Mouse (Mus musculus) megakaryocyte, embryonic 14.5 days (primary cell): ENCODE results near the gene Cachd1. TPM values are rescaled to one million over a fixed set of nuclear protein-coding genes. Genes with fewer than 3 reads are reported as not detected.

ENCODE experiments used
- H3K27me3 ChIP-seq: replicated peaks from 2 replicates; pipeline ENCODE3; 2012; ENCODE audit warnings: inconsistent platforms
- H3K36me3 ChIP-seq: replicated peaks from 2 replicates; pipeline ENCODE3; 2012; ENCODE audit warnings: low read length, inconsistent platforms, mixed read lengths
- H3K4me1 ChIP-seq: 2 replicates; pipeline ENCODE4 v1.6.1; 2012; ENCODE audit warnings: inconsistent platforms
- H3K4me3 ChIP-seq: replicated peaks from 2 replicates; pipeline ENCODE3; 2012; ENCODE audit warnings: moderate library complexity, mild to moderate bottlenecking, inconsistent platforms
- H3K9me3 ChIP-seq: 2 replicates; pipeline ENCODE4 v1.6.1; 2012; ENCODE audit warnings: inconsistent platforms
- FLI1 ChIP-seq: IDR thresholded peaks from 2 replicates; pipeline ENCODE4 v1.6.1; 2012; ENCODE audit warnings: low read length, inconsistent platforms, mixed read lengths
- GATA1 ChIP-seq: IDR thresholded peaks from 3 replicates; pipeline ENCODE4 v1.6.1; 2012; ENCODE audit warnings: mixed read lengths, low read length, inconsistent platforms, borderline replicate concordance
- polyA plus RNA-seq: library from polyadenylated mRNA; stranded (reverse); fragments of >175 nt; gene quantifications from 2 replicates; pipeline ENCODE4 v1.2.3, GENCODE M21; 2012; ENCODE audit warnings: low replicate concordance; ENCODE audit not compliant: insufficient read depth

Cachd1 gene
- polyA plus RNA-seq, 1 experiment, result 1.3 TPM

- no peaks in the 10 kb centered on the region for H3K4me1 ChIP-seq
- H3K36me3 ChIP-seq, result no peaks in the 10 kb centered on the region
- no peak overlapping the region for H3K4me3 ChIP-seq
- TF ChIP-seq FLI1, result no peak
- no peak for TF ChIP-seq GATA1
- no peaks in the 10 kb centered on the region for H3K27me3 ChIP-seq
- 0 out of 2 replicates have a peak, but pooled peaks cover 3% of the 10 kb centered on the region for H3K9me3 ChIP-seq
These were observed 10.7 kb downstream of the Cachd1 start for GRCm38 (mm10) chr4:100787201-100787600.

- Histone ChIP-seq H3K36me3 (no peaks in the 10 kb centered on the region), H3K4me1 (no peaks in the 10 kb centered on the region), H3K9me3 (no peaks in the 10 kb centered on the region), H3K4me3 (no peak overlapping the region), H3K27me3 (no peaks in the 10 kb centered on the region)
- no peak for TF ChIP-seq GATA1
- TF ChIP-seq FLI1, result no peak
These were observed 13.7 kb downstream of the Cachd1 start for GRCm38 (mm10) chr4:100790176-100790575.

- no peaks in the 10 kb centered on the region for H3K27me3 ChIP-seq
- TF ChIP-seq GATA1, result no peak
- no peak for TF ChIP-seq FLI1
These were observed 16.7 kb downstream of the Cachd1 start for GRCm38 (mm10) chr4:100793147-100793546.

GRCm38 (mm10) chr4:100795523-100795922 is 19.0 kb downstream of the Cachd1 start:
- Histone ChIP-seq H3K4me1 (no peaks in the 10 kb centered on the region), H3K27me3 (no peaks in the 10 kb centered on the region), H3K9me3 (no peaks in the 10 kb centered on the region), H3K36me3 (no peaks in the 10 kb centered on the region), H3K4me3 (no peak overlapping the region)
- TF ChIP-seq GATA1, result no peak

More at GRCm38 (mm10) chr4:100793147-100793546, 16.7 kb downstream of the Cachd1 start:
- Histone ChIP-seq H3K9me3 (no peaks in the 10 kb centered on the region), H3K36me3 (no peaks in the 10 kb centered on the region), H3K4me1 (no peaks in the 10 kb centered on the region), H3K4me3 (no peak overlapping the region)

GRCm38 (mm10) chr4:100800730-100801442 is 24.4 kb downstream of the Cachd1 start:
- no peaks in the 10 kb centered on the region for H3K27me3 ChIP-seq
- no peaks in the 10 kb centered on the region for H3K36me3 ChIP-seq
- TF ChIP-seq FLI1, result no peak
- TF ChIP-seq GATA1, result no peak

GRCm38 (mm10) chr4:100801443-100801786 is 24.9 kb downstream of the Cachd1 start:
- Histone ChIP-seq H3K9me3 (no peaks in the 10 kb centered on the region), H3K4me3 (no peak overlapping the region), H3K27me3 (no peaks in the 10 kb centered on the region), H3K36me3 (no peaks in the 10 kb centered on the region), H3K4me1 (no peaks in the 10 kb centered on the region)
- TF ChIP-seq FLI1, result no peak

More at GRCm38 (mm10) chr4:100800730-100801442, 24.4 kb downstream of the Cachd1 start:
- H3K4me3 ChIP-seq, result no peak overlapping the region
- H3K9me3 ChIP-seq, result no peaks in the 10 kb centered on the region
- H3K4me1 ChIP-seq, result no peaks in the 10 kb centered on the region

GRCm38 (mm10) chr4:100811057-100811695 is 34.7 kb downstream of the Cachd1 start:
- no peak for TF ChIP-seq GATA1
- no peak for TF ChIP-seq FLI1

GRCm38 (mm10) chr4:100811802-100812510 is 35.5 kb downstream of the Cachd1 start:
- Histone ChIP-seq H3K4me3 (no peak overlapping the region), H3K9me3 (no peaks in the 10 kb centered on the region), H3K36me3 (no peaks in the 10 kb centered on the region), H3K27me3 (no peaks in the 10 kb centered on the region), H3K4me1 (no peaks in the 10 kb centered on the region)
- no peak for TF ChIP-seq FLI1
- TF ChIP-seq GATA1, result no peak

More at GRCm38 (mm10) chr4:100811057-100811695, 34.7 kb downstream of the Cachd1 start:
- Histone ChIP-seq H3K36me3 (no peaks in the 10 kb centered on the region), H3K9me3 (no peaks in the 10 kb centered on the region), H3K27me3 (no peaks in the 10 kb centered on the region), H3K4me1 (no peaks in the 10 kb centered on the region), H3K4me3 (no peak overlapping the region)

GRCm38 (mm10) chr4:100813767-100814461 is 37.4 kb downstream of the Cachd1 start:
- no peak for TF ChIP-seq FLI1
- no peak for TF ChIP-seq GATA1

GRCm38 (mm10) chr4:100819238-100819637 is 42.8 kb downstream of the Cachd1 start:
- no peak overlapping the region for H3K4me3 ChIP-seq

More at GRCm38 (mm10) chr4:100813767-100814461, 37.4 kb downstream of the Cachd1 start:
- Histone ChIP-seq H3K36me3 (no peaks in the 10 kb centered on the region), H3K4me1 (no peaks in the 10 kb centered on the region), H3K27me3 (no peaks in the 10 kb centered on the region), H3K4me3 (no peak overlapping the region), H3K9me3 (no peaks in the 10 kb centered on the region)

More at GRCm38 (mm10) chr4:100819238-100819637, 42.8 kb downstream of the Cachd1 start:
- Histone ChIP-seq H3K27me3 (no peaks in the 10 kb centered on the region), H3K36me3 (no peaks in the 10 kb centered on the region), H3K4me1 (no peaks in the 10 kb centered on the region), H3K9me3 (peaks cover 20% of the 10 kb centered on the region; the same call in 1 of the 2 replicates)
- no peak for TF ChIP-seq FLI1
- no peak for TF ChIP-seq GATA1
